Mouse (Mus musculus): Measurements from ENCODE around the gene Morn1.
"Not testable (repeated sequence)": the region's sequence is repeated elsewhere in the genome, so short reads cannot be mapped to it uniquely, and the experiment has no call there.

Morn1 gene

DNA sequence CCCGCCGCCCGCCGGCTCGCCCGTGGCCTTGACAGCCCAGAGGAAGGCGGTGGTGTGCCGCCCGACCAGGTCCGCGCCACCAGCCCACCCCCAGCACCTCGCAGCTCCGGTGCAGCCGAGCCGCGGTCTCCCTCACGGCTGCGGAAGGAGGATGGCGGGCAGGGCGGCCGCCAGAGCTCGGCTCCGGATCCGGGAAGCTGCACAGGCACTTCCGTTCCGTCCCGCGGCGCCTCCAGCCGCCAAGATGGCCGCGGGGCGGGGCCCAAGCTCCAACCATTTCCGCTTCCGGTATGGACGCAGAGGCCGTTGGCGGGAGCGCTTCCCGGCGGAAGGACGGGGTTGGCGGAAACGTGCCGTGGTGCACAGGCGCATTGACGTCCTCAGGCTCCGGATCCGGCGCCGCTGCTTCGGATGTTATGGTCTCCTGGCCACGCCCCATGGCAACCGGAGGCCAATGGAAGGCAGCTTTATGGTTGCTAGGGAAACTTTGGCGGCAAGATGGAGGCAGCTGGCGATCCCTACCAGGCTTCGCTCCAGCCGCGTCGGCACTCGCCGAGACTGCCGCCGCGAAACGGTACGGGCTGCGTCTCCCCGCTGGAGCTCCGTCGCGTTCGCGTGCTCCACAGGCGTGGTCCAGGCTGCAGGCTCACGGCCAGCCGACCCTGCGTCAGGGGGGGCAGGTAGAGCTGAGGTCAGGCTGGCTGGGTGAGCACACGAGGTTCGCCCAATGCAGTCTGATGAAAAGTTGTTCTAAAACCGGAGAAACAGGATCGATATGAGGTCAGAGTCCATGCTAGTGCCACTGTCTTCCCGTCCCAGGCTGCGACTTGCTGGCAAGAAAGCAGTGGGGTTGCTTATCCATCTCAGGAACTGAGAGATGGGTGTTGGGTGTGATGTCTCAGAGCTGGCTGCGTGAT, at the start of gene Morn1, which contains the start of gene Rer1:
Gene Morn1 (plus strand): TSS at position 470 of the 917 bp plus-strand sequence.
Gene Rer1 (minus strand): TSS at position 275 of the 917 bp plus-strand sequence.
- peak; percentile 100 for DNase-seq

DNA sequence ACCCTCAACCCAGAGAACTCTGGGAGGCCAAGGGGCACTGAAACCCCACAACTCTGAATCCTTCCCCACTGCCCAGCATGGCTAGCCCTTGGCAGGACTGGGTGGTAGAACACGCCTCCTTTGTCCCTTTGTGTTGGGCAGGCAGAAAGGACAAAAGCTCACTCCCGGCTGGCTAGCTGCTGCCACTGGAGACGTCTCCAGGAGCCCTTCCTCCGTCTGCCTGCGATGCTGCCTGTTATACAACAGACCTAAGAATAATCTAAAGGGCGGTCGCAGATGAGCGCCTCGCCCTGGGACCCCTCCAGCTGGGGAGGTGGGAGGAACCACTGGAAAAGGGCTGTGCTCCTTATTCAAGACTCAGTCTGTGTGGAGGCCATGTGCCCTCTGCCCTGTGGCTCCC, 46.2 kb upstream of the Morn1 start:
- DNase-seq: no peak

GRCm38 (mm10) chr4:155040696-155041095, 45.7 kb upstream of the Morn1 start:
- no peak for DNase-seq

DNA sequence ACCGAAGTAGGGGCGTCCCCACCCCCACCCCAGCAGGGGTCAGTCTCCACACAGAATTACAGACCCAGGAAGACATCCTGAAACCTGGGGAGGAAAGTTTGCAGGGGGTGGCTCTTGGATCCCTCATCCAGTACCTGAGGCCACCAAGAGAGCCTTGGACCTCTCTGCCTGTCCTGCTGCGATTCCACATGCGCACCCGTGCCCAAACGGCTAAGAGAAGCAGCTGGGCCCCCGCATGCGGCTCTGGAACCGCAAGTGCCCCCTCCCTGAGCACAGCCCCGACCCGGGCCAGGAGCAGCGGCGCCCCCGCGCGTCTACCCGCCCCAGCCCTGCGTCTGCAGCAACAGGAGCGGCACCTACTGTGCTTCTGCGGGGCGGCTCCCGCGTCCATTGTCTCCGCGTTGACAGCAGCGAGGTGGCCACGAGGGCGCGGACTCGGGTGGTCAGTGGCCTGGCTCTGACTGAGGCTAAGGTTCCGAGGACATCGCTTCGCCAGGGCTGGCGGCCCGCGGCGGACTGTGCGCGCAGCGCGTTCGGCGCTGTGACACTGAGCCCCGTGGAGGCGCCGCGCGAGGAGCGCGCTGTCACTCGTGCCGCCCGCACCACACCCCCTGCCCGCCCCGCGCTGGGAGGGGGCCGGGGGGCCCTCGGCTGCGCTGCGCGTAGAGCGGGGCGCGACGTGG, 43.6 kb upstream of the Morn1 start:
- no peak for DNase-seq

DNA sequence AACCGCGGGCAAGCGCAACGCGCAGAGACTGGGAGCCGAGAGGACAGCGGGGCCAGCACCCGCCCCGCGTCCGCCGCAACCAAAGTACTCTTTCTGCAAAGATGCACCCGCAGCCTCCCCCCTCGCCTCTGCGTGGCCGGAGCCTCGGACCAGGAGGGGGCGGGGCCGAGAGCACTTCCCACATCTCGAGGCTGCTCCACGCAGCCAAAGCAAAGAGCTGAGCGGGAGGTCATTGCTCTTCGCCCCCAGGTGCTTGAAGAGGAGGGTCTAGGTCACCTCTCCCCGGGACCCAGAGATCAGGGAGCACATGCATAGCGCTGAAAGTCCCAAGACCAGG, 43.1 kb upstream of the Morn1 start:
- DNase-seq: no peak

DNA sequence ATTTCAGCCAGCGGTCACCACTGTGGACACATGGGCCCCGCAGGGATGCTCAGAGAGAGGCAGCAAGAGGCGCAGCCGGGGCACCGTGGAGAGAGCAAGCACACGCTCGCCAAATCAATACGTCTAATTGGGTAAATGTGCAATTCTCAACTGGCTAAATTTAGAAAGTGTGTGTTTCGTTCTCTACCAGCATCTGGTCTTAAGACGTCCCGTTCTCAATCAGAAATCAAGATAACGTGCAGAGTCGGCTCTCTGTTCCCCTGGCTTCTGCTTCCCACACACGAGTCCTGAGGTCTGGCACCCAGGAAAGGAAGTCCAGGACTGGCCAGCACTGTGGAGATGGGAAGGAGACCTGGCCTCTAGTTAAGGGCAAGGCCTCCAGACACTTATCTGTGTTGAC, 39.7 kb upstream of the Morn1 start:
- no peak for DNase-seq

GRCm38 (mm10) chr4:155050116-155050515, 36.3 kb upstream of the Morn1 start:
- no peak for DNase-seq

GRCm38 (mm10) chr4:155056724-155057123, 29.7 kb upstream of the Morn1 start, which contains the start of gene Plch2:
Plch2 (minus strand) TSS chr4:155056784.
- no peak for DNase-seq

DNA sequence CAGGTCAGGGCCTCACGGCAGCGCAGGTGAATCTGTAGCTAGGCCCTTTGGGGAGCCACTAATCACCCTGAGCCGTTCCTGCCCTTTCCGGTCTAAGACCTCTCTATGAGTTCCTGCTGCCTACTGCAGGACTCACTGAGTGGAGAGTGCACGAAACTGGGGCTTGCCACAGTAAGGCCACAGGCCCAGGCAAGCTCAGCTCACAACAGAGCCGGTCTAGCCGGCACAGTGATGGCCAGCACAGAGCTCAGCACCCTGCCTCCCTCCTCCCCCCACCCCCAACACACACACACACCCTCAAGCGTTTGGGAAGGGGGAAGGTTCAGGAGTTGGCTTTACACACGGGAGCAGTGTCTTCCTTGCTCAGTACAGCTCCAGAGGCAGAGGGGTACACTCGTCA, 28.1 kb upstream of the Morn1 start:
- DNase-seq: no peak

DNA sequence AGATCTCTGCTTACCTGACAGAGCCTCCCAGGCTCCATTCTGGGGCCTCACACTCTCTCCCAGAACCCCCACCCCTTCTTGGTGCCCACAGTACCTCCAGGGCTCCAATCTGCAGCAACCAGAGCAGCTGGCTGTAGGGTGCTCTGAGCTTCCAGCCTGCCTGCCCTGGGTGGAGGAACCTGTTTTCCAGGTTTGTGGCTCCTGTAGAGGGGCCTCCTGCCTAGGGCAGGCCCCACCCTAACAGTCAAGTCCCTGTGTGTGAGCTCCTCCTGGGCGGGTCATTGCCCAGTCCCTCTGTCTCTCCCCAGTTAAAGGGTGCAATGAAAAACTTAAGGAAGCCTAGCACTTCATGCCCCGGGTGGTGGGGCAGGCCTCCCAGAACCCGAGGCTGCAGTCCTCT, 22.5 kb upstream of the Morn1 start:
- peak in 1 of 2 experiments; percentile 65 for DNase-seq

- peak in 1 of 2 experiments; percentile 49 for DNase-seq
These were observed 21.9 kb upstream of the Morn1 start for GRCm38 (mm10) chr4:155064474-155064873.

DNA sequence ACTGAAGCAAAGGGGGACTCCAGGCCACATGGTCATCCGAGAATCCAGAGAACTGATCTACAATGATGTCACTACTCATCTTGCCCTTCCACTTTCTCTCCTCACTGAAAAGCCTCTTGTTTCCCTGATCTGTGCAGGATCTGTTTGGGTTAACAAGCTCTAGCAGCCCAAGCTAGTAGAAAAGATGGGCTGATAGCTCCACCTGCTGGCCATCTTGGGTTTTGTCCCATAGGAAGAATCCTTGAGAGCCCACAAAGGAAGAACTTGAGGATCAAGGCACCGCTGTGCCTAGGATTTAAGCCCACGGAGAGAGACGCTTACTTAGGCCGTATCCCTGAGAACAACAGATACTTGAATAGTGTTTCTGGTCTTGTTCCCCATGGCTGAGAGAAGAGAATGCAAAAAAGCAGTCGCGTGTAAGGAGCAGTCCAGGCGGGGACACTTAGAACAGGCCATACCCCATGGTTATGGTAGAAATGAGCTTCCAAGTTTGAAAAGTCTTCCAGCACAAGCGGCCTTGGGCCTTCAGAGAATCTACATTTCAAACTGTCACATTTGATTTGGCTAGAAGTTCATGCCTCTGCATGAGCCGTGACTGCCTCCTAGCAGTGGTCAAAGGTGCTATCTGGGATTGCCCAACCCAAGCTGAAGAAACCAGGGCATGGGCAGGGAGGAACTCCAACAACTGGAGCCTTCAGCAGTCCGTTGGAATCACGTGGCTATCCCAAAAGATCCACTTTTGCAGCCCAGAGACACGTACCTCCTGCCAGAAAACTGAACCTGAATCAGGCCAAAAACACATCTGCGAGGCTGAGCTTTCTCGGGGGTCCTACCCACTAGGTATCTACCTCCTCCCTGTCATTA, 20.2 kb upstream of the Morn1 start:
- DNase-seq: peak; percentile 89 to 93

- DNase-seq: peak; percentile 97 to 98
These were observed 19.4 kb upstream of the Morn1 start, which contains the start of gene Pex10 for GRCm38 (mm10) chr4:155066834-155067522. Pex10 (plus strand) TSS chr4:155067016.

DNA sequence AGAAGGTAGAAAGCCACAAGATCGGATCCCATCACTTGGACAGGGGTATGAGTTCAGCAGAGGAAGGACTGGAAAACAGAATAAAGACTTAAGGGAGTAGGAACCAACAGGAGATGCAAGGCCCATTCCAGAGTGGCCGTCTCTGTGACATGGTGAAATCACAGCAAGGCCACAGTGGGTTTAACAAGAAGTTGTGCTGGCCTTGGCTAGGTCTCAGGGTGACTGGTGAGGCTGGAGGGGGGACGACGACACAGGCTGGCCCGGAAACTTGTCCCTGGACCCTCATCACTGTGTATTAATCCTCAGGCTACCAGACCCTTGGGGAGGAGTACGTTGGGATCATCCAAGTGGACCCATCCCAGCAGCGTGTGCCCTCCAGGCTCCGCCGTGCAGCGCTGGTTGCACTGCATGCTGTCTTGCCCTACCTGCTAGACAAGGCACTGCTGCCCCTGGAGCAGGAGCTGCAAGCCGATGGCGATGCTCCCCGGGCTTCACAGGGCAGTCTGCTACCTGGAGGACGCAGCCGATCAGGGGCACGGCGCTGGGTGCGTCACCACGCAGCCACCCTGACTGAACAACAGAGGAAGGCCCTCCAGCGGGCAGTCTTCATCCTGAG, 17.9 kb upstream of the Morn1 start:
- peak in 1 of 2 experiments; percentile 47 for DNase-seq

GRCm38 (mm10) chr4:155069191-155069590, 17.2 kb upstream of the Morn1 start:
- DNase-seq: peak; percentile 25 to 64

- DNase-seq: peak in 1 of 2 experiments; percentile 42
These were observed 16.2 kb upstream of the Morn1 start for GRCm38 (mm10) chr4:155070199-155070598.

DNA sequence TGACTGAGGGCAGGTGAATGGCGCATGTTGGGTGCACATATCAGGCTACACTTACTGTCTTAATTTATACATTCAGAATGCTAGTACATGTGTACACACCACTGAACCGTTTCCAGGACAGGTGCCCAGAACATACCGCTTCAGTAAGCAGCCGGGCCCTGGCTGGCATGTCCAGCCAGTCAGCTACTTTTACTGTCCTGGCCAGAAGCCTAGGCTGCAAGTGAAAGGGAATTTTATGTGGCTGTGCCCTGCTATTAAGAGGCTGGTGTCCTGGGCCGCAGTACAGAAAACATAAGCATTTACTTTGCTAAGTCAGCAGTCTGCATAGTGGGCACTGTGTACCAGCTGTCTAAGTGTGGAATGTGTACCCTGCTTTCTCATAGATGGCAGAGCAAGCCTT, 15.5 kb upstream of the Morn1 start:
- DNase-seq: peak; percentile 77 to 91

DNA sequence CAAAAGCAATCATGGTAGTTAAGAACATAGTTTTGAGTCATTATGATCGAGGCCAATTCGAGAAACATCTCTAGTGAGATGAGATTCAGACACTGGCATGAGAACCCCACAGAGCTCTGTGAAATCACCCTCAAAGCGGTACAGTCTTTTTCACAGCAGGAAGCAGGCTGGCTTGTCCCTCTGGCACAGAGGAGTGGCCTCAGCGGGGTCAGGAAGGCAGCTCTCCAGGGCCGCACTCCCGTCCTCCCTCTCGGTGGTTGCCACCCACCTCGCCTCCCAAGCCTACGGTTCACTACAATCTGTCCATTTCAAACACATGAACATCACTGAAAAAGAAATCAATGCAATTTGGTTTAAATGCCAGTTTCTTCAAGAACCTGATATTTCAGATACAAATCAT, 12.0 kb upstream of the Morn1 start:
- no peak for DNase-seq

- DNase-seq: no peak
These were observed 11.2 kb upstream of the Morn1 start for GRCm38 (mm10) chr4:155075137-155075536.

DNA sequence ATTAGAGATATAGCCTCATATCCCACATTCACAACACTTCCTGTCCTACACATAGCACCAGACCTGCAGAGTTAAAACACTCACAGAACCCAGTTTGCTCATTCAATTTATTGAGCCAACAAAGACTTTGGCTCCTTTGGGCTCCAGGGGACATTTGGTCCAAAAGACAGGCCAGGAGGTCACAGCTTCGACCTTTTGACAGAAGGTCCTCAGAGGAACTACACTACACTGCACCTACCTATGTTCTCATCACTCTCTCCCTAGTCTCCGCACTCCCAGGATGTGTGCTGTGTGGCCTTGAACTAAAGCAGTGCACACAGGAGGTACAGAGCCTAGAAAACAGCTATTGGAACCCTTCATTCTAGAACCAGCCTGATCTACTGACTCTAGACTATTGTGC, 10.6 kb upstream of the Morn1 start:
- peak in 1 of 2 experiments; percentile 49 for DNase-seq

GRCm38 (mm10) chr4:155076677-155077076, 9.7 kb upstream of the Morn1 start:
- DNase-seq: peak; percentile 31 to 49

DNA sequence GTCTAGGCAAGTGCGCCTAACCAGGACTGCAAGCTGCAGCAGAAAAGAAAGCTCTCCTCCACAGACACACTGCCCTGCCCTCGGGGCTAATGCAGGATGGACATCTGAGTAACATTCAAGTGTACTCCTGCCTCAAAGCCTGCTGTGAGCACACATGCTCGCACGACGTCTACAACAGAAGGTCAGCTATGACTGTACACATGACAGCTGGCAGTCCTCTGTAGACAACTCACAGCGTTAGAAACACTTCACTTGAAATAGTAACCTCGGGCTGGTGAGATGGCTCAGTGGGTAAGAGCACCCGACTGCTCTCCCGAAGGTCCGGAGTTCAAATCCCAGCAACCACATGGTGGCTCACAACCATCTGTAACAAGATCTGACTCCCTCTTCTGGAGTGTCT, 7.6 kb upstream of the Morn1 start:
- not testable (repeated sequence) for DNase-seq
